Mouse (Mus musculus) kidney, adult 2 months (tissue): ENCODE measurements around the gene Prkch. TPM values are rescaled to one million over a fixed set of nuclear protein-coding genes. Genes with fewer than 3 reads are reported as not detected.

Source experiments
- DNase-seq: peaks from one replicate; pipeline ENCODE4 v3.0.0; 2021
- H3K27ac ChIP-seq: fragments of 200-500 bp; 2 replicates; pipeline ENCODE4 v1.5.1; 2012; ENCODE audit warnings: low read depth, low read length, control low read depth, inconsistent platforms; ENCODE audit not compliant: insufficient read depth
- H3K27me3 ChIP-seq: fragments of 200-500 bp; replicated peaks from 2 replicates; pipeline ENCODE4 v1.6.1; 2012; ENCODE audit warnings: mild to moderate bottlenecking, moderate library complexity, low read length, inconsistent platforms; ENCODE audit not compliant: control insufficient read depth, insufficient read depth
- H3K36me3 ChIP-seq: fragments of 200-500 bp; 2 replicates; pipeline ENCODE4 v1.6.1; 2012; ENCODE audit warnings: mild to moderate bottlenecking, moderate library complexity, low read length, inconsistent platforms; ENCODE audit not compliant: control insufficient read depth, insufficient read depth
- H3K4me1 ChIP-seq: fragments of 200-500 bp; 2 replicates; pipeline ENCODE4 v1.6.1; 2011; ENCODE audit warnings: low read length; ENCODE audit not compliant: control insufficient read depth, insufficient read depth
- H3K4me3 ChIP-seq: fragments of 200-500 bp; 2 replicates; pipeline ENCODE4 v1.5.1; 2011; ENCODE audit warnings: mild to moderate bottlenecking, low read depth, low read length, control low read depth; ENCODE audit not compliant: insufficient read depth
- CTCF ChIP-seq: fragments of 200-500 bp; conservative IDR thresholded peaks from 2 replicates; pipeline ENCODE4 v1.5.1; 2011; ENCODE audit warnings: low read depth, mild to moderate bottlenecking, control low read depth, low read length, moderate library complexity, mixed read lengths; ENCODE audit not compliant: insufficient read depth, insufficient read length
- POLR2A ChIP-seq: fragments of 200-500 bp; IDR thresholded peaks from one replicate; pipeline ENCODE4 v1.6.1; 2011; ENCODE audit warnings: low read depth, low read length, control low read depth
- WGBS: fragments of 180-500 bp; shearing (Covaris S2); methylation state at CpG from one replicate; pipeline ENCODE4 v1.1.7; 2018; 5-methylcytosine and 5-hydroxymethylcytosine counted together
- polyA plus RNA-seq: library from polyadenylated mRNA; depleted of rRNA; stranded (reverse); fragments of >200 nt; gene quantifications from 2 replicates; pipeline ENCODE4 v1.2.3, GENCODE M21; 2012

The Prkch gene
- polyA plus RNA-seq, 1 experiment = 9.5 TPM

- TF ChIP-seq CTCF = no peak
- TF ChIP-seq POLR2A = no peak
- Histone ChIP-seq H3K4me3 (no peak overlapping the region), H3K27me3 (no peaks in the 10 kb centered on the region), H3K27ac (peak overlapping the region; percentile 42), H3K4me1 (peaks cover 11% of the 10 kb centered on the region; the same call in 1 of the 2 replicates), H3K36me3 (no peaks in the 10 kb centered on the region)
- peak; percentile 45 for DNase-seq
- WGBS = 80% methylated on average over 8 of the region's 8 CpGs
Observed at GRCm38 (mm10) chr12:73801845-73802244, 217.2 kb downstream of the Prkch start.

GRCm38 (mm10) chr12:73802379-73803057 lies 217.9 kb downstream of the Prkch start:
- no peak for DNase-seq
- H3K4me1 ChIP-seq = peaks cover 11% of the 10 kb centered on the region; the same call in 1 of the 2 replicates
- H3K4me3 ChIP-seq = no peak overlapping the region
- 76% methylated on average over 10 of the region's 10 CpGs for WGBS
- TF ChIP-seq CTCF (no peak), POLR2A (no peak)
- H3K36me3 ChIP-seq = no peaks in the 10 kb centered on the region
- H3K27me3 ChIP-seq = no peaks in the 10 kb centered on the region
- H3K27ac ChIP-seq = no peak overlapping the region

DNA sequence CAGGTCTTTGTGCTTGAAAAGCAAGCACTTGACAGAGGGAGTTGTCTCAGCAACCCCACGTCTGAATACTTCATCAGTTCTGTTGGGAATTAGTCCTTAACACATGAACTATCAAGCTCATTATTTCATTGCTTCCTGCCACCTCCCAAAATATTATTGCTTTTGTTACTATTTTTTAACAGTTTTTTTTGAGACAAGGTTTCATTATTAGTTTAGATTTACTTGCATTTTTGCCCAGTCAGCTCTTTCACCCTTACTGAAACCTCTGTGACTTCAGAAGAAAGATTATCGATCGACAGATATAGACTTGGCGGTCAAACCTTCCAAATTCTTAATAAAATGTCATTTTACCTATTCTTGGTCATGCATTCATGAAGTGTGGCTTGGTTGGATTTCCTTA lies 219.3 kb downstream of the Prkch start:
- Histone ChIP-seq H3K36me3 (no peaks in the 10 kb centered on the region), H3K4me3 (no peak overlapping the region), H3K4me1 (peaks cover 11% of the 10 kb centered on the region; the same call in 1 of the 2 replicates), H3K27ac (no peak overlapping the region), H3K27me3 (no peaks in the 10 kb centered on the region)
- WGBS = 91% methylated on average over 4 of the region's 4 CpGs
- no peak for DNase-seq
- TF ChIP-seq CTCF (no peak), POLR2A (no peak)

DNA sequence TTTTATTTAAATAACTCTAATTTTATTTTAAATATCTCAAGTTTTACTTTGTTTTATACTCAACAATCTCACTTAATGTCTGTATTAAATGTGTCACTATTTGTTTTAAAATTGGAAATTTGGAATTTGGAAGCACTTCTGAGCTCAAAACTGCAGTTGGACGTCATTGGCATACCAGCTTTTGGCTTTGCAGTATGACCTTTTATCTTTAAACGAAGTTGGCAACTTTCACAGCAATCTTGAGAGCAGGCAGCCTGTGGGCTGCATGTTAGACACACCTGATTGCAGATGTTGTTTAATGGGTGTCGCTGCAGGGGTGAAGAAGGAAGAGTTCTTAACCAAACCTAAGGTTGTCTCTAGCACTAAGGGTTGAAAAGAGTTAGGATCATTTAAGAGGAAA lies 220.9 kb downstream of the Prkch start:
- no peaks in the 10 kb centered on the region for H3K36me3 ChIP-seq
- TF ChIP-seq POLR2A = no peak
- TF ChIP-seq CTCF = no peak
- no peak for DNase-seq
- no peak overlapping the region for H3K4me3 ChIP-seq
- H3K27me3 ChIP-seq = no peaks in the 10 kb centered on the region
- 62% methylated on average over 3 of the region's 3 CpGs for WGBS
- peaks cover 15% of the 10 kb centered on the region; the same call in 1 of the 2 replicates for H3K4me1 ChIP-seq
- H3K27ac ChIP-seq = no peak overlapping the region

- no peak overlapping the region for H3K4me3 ChIP-seq
Observed at GRCm38 (mm10) chr12:73806003-73806402, 221.4 kb downstream of the Prkch start.

GRCm38 (mm10) chr12:73807228-73807627 lies 222.6 kb downstream of the Prkch start:
- TF ChIP-seq CTCF (no peak), POLR2A (no peak)
- DNase-seq = no peak

More at GRCm38 (mm10) chr12:73806003-73806402, 221.4 kb downstream of the Prkch start:
- TF ChIP-seq POLR2A (no peak), CTCF (no peak)
- Histone ChIP-seq H3K27ac (no peak overlapping the region), H3K4me1 (peaks cover 10% of the 10 kb centered on the region; the same call in 1 of the 2 replicates), H3K27me3 (no peaks in the 10 kb centered on the region), H3K36me3 (no peaks in the 10 kb centered on the region)
- WGBS = 95% methylated on average over 5 of the region's 5 CpGs
- DNase-seq = no peak

DNA sequence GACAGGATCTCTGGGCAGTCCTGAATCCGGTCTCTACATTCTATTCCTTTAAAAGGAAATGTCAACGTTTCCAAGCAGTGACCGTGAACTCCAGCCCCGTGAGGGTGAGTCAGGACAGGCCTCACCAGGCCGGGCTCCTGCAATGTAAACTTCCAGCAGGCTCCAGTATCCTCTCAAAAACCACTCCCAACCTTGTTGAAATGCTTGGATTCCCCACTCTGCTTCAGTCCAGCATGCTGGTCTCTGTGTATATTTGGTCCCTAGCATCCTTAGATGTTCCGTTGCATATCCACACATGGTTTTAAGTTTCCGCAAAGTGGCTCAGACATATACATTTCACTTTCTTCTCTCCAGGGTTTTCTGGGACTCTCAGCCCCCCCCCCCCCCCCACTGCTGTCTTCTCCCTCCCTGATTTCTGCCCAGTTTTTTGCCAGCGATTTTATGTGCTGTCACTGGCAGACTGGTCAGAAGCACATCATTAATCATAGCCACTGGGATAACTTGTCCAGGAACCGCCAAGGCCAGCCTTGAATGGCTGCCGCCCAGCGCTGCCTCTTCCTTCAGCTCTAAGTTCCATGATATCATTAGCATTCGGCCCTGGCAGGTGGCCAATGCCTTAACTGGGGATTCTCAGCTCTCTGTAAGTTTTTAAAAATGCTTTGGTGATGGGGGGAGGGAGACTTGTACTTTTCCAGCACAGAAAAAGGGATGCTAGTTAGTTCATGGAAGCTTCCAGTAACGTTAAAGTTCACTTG lies 225.6 kb downstream of the Prkch start:
- Histone ChIP-seq H3K27ac (peak overlapping the region; percentile 75), H3K36me3 (no peaks in the 10 kb centered on the region), H3K27me3 (no peaks in the 10 kb centered on the region), H3K4me1 (peaks cover 19% of the 10 kb centered on the region; the same call in 1 of the 2 replicates), H3K4me3 (no peak overlapping the region)
- 26% methylated on average over 13 of the region's 13 CpGs for whole genome bisulfite sequencing
- no peak for TF ChIP-seq CTCF
- TF ChIP-seq POLR2A = no peak
- DNase-seq = peak; percentile 90

More at GRCm38 (mm10) chr12:73807228-73807627, 222.6 kb downstream of the Prkch start:
- no peak overlapping the region for H3K4me3 ChIP-seq
- H3K27me3 ChIP-seq = no peaks in the 10 kb centered on the region
- WGBS = 77% methylated on average over 2 of the region's 2 CpGs
- H3K36me3 ChIP-seq = no peaks in the 10 kb centered on the region
- H3K27ac ChIP-seq = no peak overlapping the region
- peaks cover 12% of the 10 kb centered on the region; the same call in 1 of the 2 replicates for H3K4me1 ChIP-seq
